Mouse (Mus musculus) urinary bladder, postnatal 10 days (tissue): Measurements from ENCODE around the gene Fgfr2.

Source experiments
- DNase-seq: peaks from one replicate; pipeline ENCODE4 v3.0.0; 2022; ENCODE audit warnings: low spot score

Gene Fgfr2

GRCm38 (mm10) chr7:131809584-131810181 lies 1313.5 kb downstream of the Fgfr2 start:
- DNase-seq, result no peak

- DNase-seq, result no peak
Observed at GRCm38 (mm10) chr7:131807257-131807656, 1315.9 kb downstream of the Fgfr2 start.

GRCm38 (mm10) chr7:131805525-131806202 lies 1317.5 kb downstream of the Fgfr2 start:
- DNase-seq, result no peak

GRCm38 (mm10) chr7:131800416-131801045 lies 1322.6 kb downstream of the Fgfr2 start:
- DNase-seq, result no peak

- DNase-seq, result no peak
Observed at GRCm38 (mm10) chr7:131797161-131797560, 1326.0 kb downstream of the Fgfr2 start.

GRCm38 (mm10) chr7:131788595-131789206 lies 1334.4 kb downstream of the Fgfr2 start:
- DNase-seq, result no peak

GRCm38 (mm10) chr7:131785721-131786120 lies 1337.4 kb downstream of the Fgfr2 start:
- DNase-seq, result no peak

GRCm38 (mm10) chr7:131778271-131778985 lies 1344.7 kb downstream of the Fgfr2 start:
- no peak for DNase-seq

GRCm38 (mm10) chr7:131777461-131778270 lies 1345.5 kb downstream of the Fgfr2 start:
- no peak for DNase-seq

GRCm38 (mm10) chr7:131776191-131776752 lies 1346.9 kb downstream of the Fgfr2 start:
- no peak for DNase-seq

- DNase-seq, result no peak
Observed at GRCm38 (mm10) chr7:131757922-131758321, 1365.2 kb downstream of the Fgfr2 start.

GRCm38 (mm10) chr7:131747152-131748010 lies 1375.8 kb downstream of the Fgfr2 start:
- no peak for DNase-seq

- DNase-seq, result no peak
Observed at GRCm38 (mm10) chr7:131746752-131747151, 1376.4 kb downstream of the Fgfr2 start.

- DNase-seq, result no peak
Observed at GRCm38 (mm10) chr7:131743193-131743592, 1380.0 kb downstream of the Fgfr2 start.

GRCm38 (mm10) chr7:131722783-131723575 lies 1400.2 kb downstream of the Fgfr2 start:
- no peak for DNase-seq

GRCm38 (mm10) chr7:131722316-131722715 lies 1400.8 kb downstream of the Fgfr2 start:
- no peak for DNase-seq

GRCm38 (mm10) chr7:131718280-131718679 lies 1404.9 kb downstream of the Fgfr2 start:
- DNase-seq, result no peak

GRCm38 (mm10) chr7:131713076-131713475 lies 1410.1 kb downstream of the Fgfr2 start:
- DNase-seq, result no peak

- DNase-seq, result no peak
Observed at GRCm38 (mm10) chr7:131696889-131697288, 1426.3 kb downstream of the Fgfr2 start.
